Comparison of ENCODE assay signal across 8 mouse cellular contexts in the genomic region with DNA sequence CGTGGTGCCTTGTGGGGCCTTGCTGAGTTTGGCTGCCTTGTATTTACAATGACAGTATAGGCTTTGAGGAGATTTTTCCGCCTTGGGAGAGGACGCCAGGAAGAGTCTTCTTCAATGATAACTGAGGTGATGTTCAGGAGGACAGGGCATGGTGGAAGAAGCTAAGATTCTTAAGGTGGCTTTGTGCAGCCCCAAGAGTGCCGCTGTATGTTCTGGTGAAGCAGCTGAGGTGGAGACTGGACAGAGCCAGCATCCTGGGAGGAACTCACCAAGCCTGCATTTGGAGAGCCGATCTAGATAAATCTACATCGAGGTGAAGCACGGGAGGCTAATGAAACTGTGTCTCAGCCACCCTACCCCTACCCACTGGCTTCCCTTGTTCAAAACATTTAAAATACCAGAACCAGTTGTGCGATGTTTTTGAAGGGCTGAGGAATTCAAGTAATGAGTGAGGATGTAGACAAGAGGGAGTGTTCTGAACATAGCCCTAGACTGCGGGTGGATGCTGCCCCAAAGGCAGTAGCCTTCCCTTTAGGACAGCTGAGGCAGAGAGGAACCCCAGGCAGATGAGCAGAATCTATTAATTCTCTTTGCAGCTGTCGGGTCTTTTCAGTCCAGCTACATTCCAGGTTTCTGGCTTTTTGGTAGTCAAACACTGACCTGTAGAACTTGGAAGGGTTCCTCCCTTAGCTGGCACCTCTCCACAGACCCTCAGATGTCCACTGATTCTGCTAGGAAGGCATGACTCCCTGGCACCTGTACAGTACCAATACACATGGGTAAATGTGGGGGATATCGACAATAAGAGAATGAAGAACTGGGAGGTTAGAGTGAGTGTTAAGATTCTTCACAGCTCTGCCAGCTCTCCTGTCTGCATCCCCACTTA. TPM values are rescaled to one million over a fixed set of nuclear protein-coding genes. Genes with fewer than 3 reads are reported as not detected.
DNase-seq lines count a peak whose midpoint lies in the region; ATAC-seq and TF ChIP-seq lines count a peak whose summit lies in the region.

No protein-coding gene starts in this region.

- H3K9ac ChIP-seq in heart, embryonic 16.5 days (ENCODE audit: low read length) = peak overlapping the region; percentile 82
- H3K9ac ChIP-seq in liver, postnatal 0 days (replicated peaks) = peak overlapping the region; percentile 78

- 42% methylated on average over 11 of the region's 11 CpGs for WGBS in heart, embryonic 16.5 days
- WGBS in liver, postnatal 0 days (ENCODE audit: insufficient replicate concordance) = 41% methylated on average over 11 of the region's 11 CpGs

- H3K4me3 ChIP-seq in megakaryocyte, embryonic 14.5 days (replicated peaks) = peak overlapping the region; percentile 99
- H3K4me3 ChIP-seq in heart, embryonic 16.5 days (ENCODE audit: low read length) = peak overlapping the region; percentile 89
- H3K4me3 ChIP-seq in liver, postnatal 0 days (ENCODE audit: low read depth, low read length) = peak overlapping the region; percentile 68

- no peaks in the 10 kb centered on the region for H3K27me3 ChIP-seq in megakaryocyte, embryonic 14.5 days (replicated peaks)
- H3K27me3 ChIP-seq in heart, embryonic 16.5 days (ENCODE audit: control insufficient read depth, insufficient read depth, low read length) = no peaks in the 10 kb centered on the region
- no peaks in the 10 kb centered on the region for H3K27me3 ChIP-seq in liver, postnatal 0 days (ENCODE audit: insufficient read depth, low read length)

- peak overlapping the region; percentile 85 for H3K4me2 ChIP-seq in heart, embryonic 16.5 days (ENCODE audit: low read depth, low read length)
- peak overlapping the region; percentile 88 for H3K4me2 ChIP-seq in liver, postnatal 0 days (ENCODE audit: low read depth, low read length)

- H3K4me1 ChIP-seq in megakaryocyte, embryonic 14.5 days = peaks cover 54% of the 10 kb centered on the region
- H3K4me1 ChIP-seq in heart, embryonic 16.5 days (ENCODE audit: control insufficient read depth, insufficient read depth, low read length) = peaks cover 20% of the 10 kb centered on the region
- H3K4me1 ChIP-seq in liver, postnatal 0 days (ENCODE audit: insufficient read depth) = peaks cover 33% of the 10 kb centered on the region

- H3K36me3 ChIP-seq in megakaryocyte, embryonic 14.5 days (replicated peaks; ENCODE audit: low read length) = peaks cover 14% of the 10 kb centered on the region
- H3K36me3 ChIP-seq in heart, embryonic 16.5 days (ENCODE audit: control insufficient read depth, insufficient read depth) = no peaks in the 10 kb centered on the region
- H3K36me3 ChIP-seq in liver, postnatal 0 days (replicated peaks; ENCODE audit: insufficient read depth, low read length) = no peaks in the 10 kb centered on the region

- H3K9me3 ChIP-seq in megakaryocyte, embryonic 14.5 days = no peaks in the 10 kb centered on the region
- no peaks in the 10 kb centered on the region for H3K9me3 ChIP-seq in heart, embryonic 16.5 days (replicated peaks; ENCODE audit: control insufficient read depth, low read length)
- H3K9me3 ChIP-seq in liver, postnatal 0 days (ENCODE audit: low read length) = no peaks in the 10 kb centered on the region

- DNase-seq in cerebellum, postnatal 14 days = peak; percentile 45 to 54
- no peak for DNase-seq in liver, postnatal 0 days
- no peak for DNase-seq in c-Kit-positive CD71-positive TER-119-positive erythroid progenitor cells, embryonic 14.5 days (ENCODE audit: low spot score)
- no peak for DNase-seq in adrenal gland, adult 8-10 months
- no peak for DNase-seq in right cerebral cortex, postnatal 14 days

- no peak for TF ChIP-seq CTCF in liver, postnatal 0 days (IDR thresholded peaks at IDR 0.05; ENCODE audit: low read depth)

- ATAC-seq in megakaryocyte, adult 5-6 weeks (ENCODE audit: poor library complexity, severe bottlenecking) = no peak
- no peak for ATAC-seq in heart, embryonic 16.5 days (replicated peaks; ENCODE audit: extremely low read depth, insufficient read depth, low FRiP score)
- no peak for ATAC-seq in liver, postnatal 0 days

- TF ChIP-seq EP300 in liver, postnatal 0 days (IDR thresholded peaks at IDR 0.05; ENCODE audit: low read depth) = no peak

- H3K27ac ChIP-seq in heart, embryonic 16.5 days (ENCODE audit: low read length) = peak overlapping the region; percentile 99
- peak overlapping the region; percentile 98 for H3K27ac ChIP-seq in liver, postnatal 0 days (ENCODE audit: low read depth)

RNA-seq across cellular contexts. Expression of gene Txn1, which starts 1.2 kb away (rescaled TPM):
- 8.1 and 23.7 TPM in 2 replicates for polyA plus RNA-seq in megakaryocyte, embryonic 14.5 days (2012; ENCODE audit: insufficient read depth, low replicate concordance)
- total RNA-seq in megakaryocyte, adult 5-6 weeks (2015) = 434 and 449 TPM in 2 replicates
- 184 and 195 TPM in 2 replicates for total RNA-seq in megakaryocyte, adult 5-6 weeks (2017)
- polyA plus RNA-seq in heart, embryonic 16.5 days (2015; fragmentation: Nextera tagmentation; extraction: Ambion mirVana) = 280 and 304 TPM in 2 replicates
- polyA plus RNA-seq in liver, postnatal 0 days (2015; fragmentation: Nextera tagmentation; extraction: Ambion mirVana) = 228 and 231 TPM in 2 replicates
- total RNA-seq in adrenal gland, adult 8-10 months (2022) = 100 to 1,000 TPM; 215 to 295 (median 238) TPM

RNA-seq across cellular contexts. Expression of gene D630039A03Rik, which starts 41.3 kb away (rescaled TPM):
- polyA plus RNA-seq in megakaryocyte, embryonic 14.5 days (2012; ENCODE audit: insufficient read depth, low replicate concordance) = not detected in 2 replicates
- 0.27 TPM in 1 of 2 replicates, not detected in the other for total RNA-seq in megakaryocyte, adult 5-6 weeks (2015)
- not detected in 2 replicates for total RNA-seq in megakaryocyte, adult 5-6 weeks (2017)
- 0.09 and 0.49 TPM in 2 replicates for polyA plus RNA-seq in heart, embryonic 16.5 days (2015; fragmentation: Nextera tagmentation; extraction: Ambion mirVana)
- polyA plus RNA-seq in liver, postnatal 0 days (2015; fragmentation: Nextera tagmentation; extraction: Ambion mirVana) = 1.5 and 1.6 TPM in 2 replicates
- total RNA-seq in adrenal gland, adult 8-10 months (2022) = 10 to 100 TPM; 13.0 to 17.0 (median 15.0) TPM

RNA-seq across cellular contexts. Expression of gene Txndc8, which starts 51.5 kb away (rescaled TPM):
- polyA plus RNA-seq in megakaryocyte, embryonic 14.5 days (2012; ENCODE audit: insufficient read depth, low replicate concordance) = not detected in 2 replicates
- not detected in 2 replicates for total RNA-seq in megakaryocyte, adult 5-6 weeks (2015)
- total RNA-seq in megakaryocyte, adult 5-6 weeks (2017) = not detected in 2 replicates
- polyA plus RNA-seq in heart, embryonic 16.5 days (2015; fragmentation: Nextera tagmentation; extraction: Ambion mirVana) = not detected in 2 replicates
- not detected in 2 replicates for polyA plus RNA-seq in liver, postnatal 0 days (2015; fragmentation: Nextera tagmentation; extraction: Ambion mirVana)
- total RNA-seq in adrenal gland, adult 8-10 months (2022) = not detected

Comparison
In these comparisons a context has a peak if more than half of its experiments do, and no peak if none do; other contexts are left out.
1. DNase-seq: peak in cerebellum, postnatal 14 days (2 of 2); none in liver, postnatal 0 days (single experiment), c-Kit-positive CD71-positive TER-119-positive erythroid progenitor cells, embryonic 14.5 days (single experiment), adrenal gland, adult 8-10 months (single experiment) and right cerebral cortex, postnatal 14 days (single experiment).
2. Peak in every context shown above with its lines, with median percentiles within 50 percentile points of each other: H3K4me3 ChIP-seq.